Mouse (Mus musculus) cortical plate, adult 2 months (tissue): ENCODE measurements at regions not wholly inside any gene's neighbourhood (a gene's known extent, or its start where the extent isn't known, plus 50 kb on each side); places are given as distances from the start of the nearest gene placed in this dataset.

Experiments used
- CTCF ChIP-seq: fragments of 200-500 bp; IDR thresholded peaks from 2 replicates; pipeline ENCODE4 v1.5.1; 2011; ENCODE audit warnings: mild to moderate bottlenecking, control low read depth, low read length; ENCODE audit not compliant: insufficient read depth; ENCODE audit errors: extremely low read depth
- POLR2A ChIP-seq: fragments of 200-500 bp; IDR thresholded peaks from 2 replicates; pipeline ENCODE4 v1.6.1; 2011; ENCODE audit warnings: mild to moderate bottlenecking, low read length, control low read depth; ENCODE audit not compliant: insufficient read depth; ENCODE audit errors: extremely low read depth

DNA sequence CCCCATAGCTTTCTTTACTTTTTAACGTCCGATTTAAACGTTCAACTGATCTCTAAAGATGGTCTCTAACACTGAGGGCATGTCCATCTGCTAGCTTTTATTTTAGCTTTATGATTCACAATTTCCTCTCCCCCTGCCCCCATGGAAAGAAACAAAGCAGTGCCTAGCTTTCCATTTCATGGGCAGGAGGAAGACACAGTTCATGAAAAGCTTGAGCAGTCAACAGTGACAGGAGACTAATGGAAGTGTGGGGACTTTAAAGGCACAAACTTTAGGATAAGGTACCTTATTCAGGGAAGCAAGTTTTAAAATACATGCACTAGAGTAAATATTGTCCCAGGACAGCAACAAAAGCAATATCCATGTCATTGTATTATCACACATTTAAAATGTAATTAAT lies 598.4 kb upstream of the Robo1 start:
- no peak for TF ChIP-seq CTCF
- TF ChIP-seq POLR2A = no peak
